Mouse (Mus musculus): ENCODE measurements around the gene Dnah7a. TPM values are rescaled to one million over a fixed set of nuclear protein-coding genes. Genes with fewer than 3 reads are reported as not detected.
"Not testable (repeated sequence)": the region's sequence is repeated elsewhere in the genome, so short reads cannot be mapped to it uniquely, and the experiment has no call there.

The Dnah7a gene
- total and polyA plus RNA-seq, 2 experiments = not detected

GRCm38 (mm10) chr1:53534826-53535225 is 171.8 kb downstream of the Dnah7a start:
- H3K9ac ChIP-seq (ENCODE audit: low read depth, low read length); H3K27me3 ChIP-seq (ENCODE audit: control insufficient read depth, insufficient read depth, low read length); H3K4me1 ChIP-seq (ENCODE audit: control insufficient read depth, insufficient read depth, low read length); DNase-seq (ENCODE audit: extremely low read depth, low read depth, low spot score); H3K4me3 ChIP-seq (ENCODE audit: insufficient read depth, low read depth, low read length); H3K36me3 ChIP-seq (ENCODE audit: control insufficient read depth, insufficient read depth, low read length); H3K79me2 ChIP-seq (ENCODE audit: control insufficient read depth, insufficient read depth, low read length); H3K27ac ChIP-seq (replicated peaks; ENCODE audit: insufficient read depth, low read depth, low read length): not testable (repeated sequence)
- WGBS = 86% methylated on average over 1 of the region's 1 CpGs

GRCm38 (mm10) chr1:53526021-53526420 is 180.6 kb downstream of the Dnah7a start:
- not testable (repeated sequence) for H3K9ac ChIP-seq (ENCODE audit: low read depth, low read length); H3K27ac ChIP-seq (replicated peaks; ENCODE audit: insufficient read depth, low read depth, low read length); H3K4me1 ChIP-seq (ENCODE audit: control insufficient read depth, insufficient read depth, low read length); H3K27me3 ChIP-seq (ENCODE audit: control insufficient read depth, insufficient read depth, low read length); H3K36me3 ChIP-seq (ENCODE audit: control insufficient read depth, insufficient read depth, low read length); DNase-seq (ENCODE audit: extremely low read depth, low read depth, low spot score); H3K79me2 ChIP-seq (ENCODE audit: control insufficient read depth, insufficient read depth, low read length); H3K4me3 ChIP-seq (ENCODE audit: insufficient read depth, low read depth, low read length)
- 62% methylated on average over 2 of the region's 2 CpGs for WGBS

GRCm38 (mm10) chr1:53473699-53474098 is 232.9 kb downstream of the Dnah7a start:
- 67% methylated on average over 4 of the region's 4 CpGs for WGBS
- TF ChIP-seq POLR2A (IDR thresholded peaks at IDR 0.05; ENCODE audit: extremely low read depth, insufficient read depth, low read length) = no peak
- no peak for TF ChIP-seq CTCF (IDR thresholded peaks at IDR 0.05; ENCODE audit: low read depth, low read length)
- Histone ChIP-seq H3K27ac (replicated peaks; ENCODE audit: insufficient read depth, low read depth, low read length) (no peak overlapping the region), H3K27me3 (ENCODE audit: control insufficient read depth, insufficient read depth, low read length) (no peaks in the 10 kb centered on the region), H3K4me3 (ENCODE audit: insufficient read depth, low read depth, low read length) (no peak overlapping the region), H3K79me2 (ENCODE audit: control insufficient read depth, insufficient read depth, low read length) (no peaks in the 10 kb centered on the region), H3K9ac (ENCODE audit: low read depth, low read length) (no peak overlapping the region), H3K4me1 (ENCODE audit: control insufficient read depth, insufficient read depth, low read length) (no peaks in the 10 kb centered on the region), H3K36me3 (ENCODE audit: control insufficient read depth, insufficient read depth, low read length) (no peaks in the 10 kb centered on the region)
- peak; percentile 8 for DNase-seq (ENCODE audit: extremely low read depth, low read depth, low spot score)

GRCm38 (mm10) chr1:53472084-53472483 is 234.5 kb downstream of the Dnah7a start:
- not testable (repeated sequence) for H3K27me3 ChIP-seq (ENCODE audit: control insufficient read depth, insufficient read depth, low read length); H3K27ac ChIP-seq (replicated peaks; ENCODE audit: insufficient read depth, low read depth, low read length); H3K4me1 ChIP-seq (ENCODE audit: control insufficient read depth, insufficient read depth, low read length); H3K36me3 ChIP-seq (ENCODE audit: control insufficient read depth, insufficient read depth, low read length); H3K4me3 ChIP-seq (ENCODE audit: insufficient read depth, low read depth, low read length); H3K9ac ChIP-seq (ENCODE audit: low read depth, low read length); DNase-seq (ENCODE audit: extremely low read depth, low read depth, low spot score); H3K79me2 ChIP-seq (ENCODE audit: control insufficient read depth, insufficient read depth, low read length)
- 63% methylated on average over 1 of the region's 1 CpGs for WGBS

- no peak overlapping the region for H3K9ac ChIP-seq (ENCODE audit: low read depth, low read length)
- H3K4me1 ChIP-seq (ENCODE audit: control insufficient read depth, insufficient read depth, low read length) = no peaks in the 10 kb centered on the region
- TF ChIP-seq POLR2A (IDR thresholded peaks at IDR 0.05; ENCODE audit: extremely low read depth, insufficient read depth, low read length) = no peak
- no peak for TF ChIP-seq CTCF (IDR thresholded peaks at IDR 0.05; ENCODE audit: low read depth, low read length)
- no peak for DNase-seq (ENCODE audit: extremely low read depth, low read depth, low spot score)
- H3K27ac ChIP-seq (replicated peaks; ENCODE audit: insufficient read depth, low read depth, low read length) = no peak overlapping the region
- no peaks in the 10 kb centered on the region for H3K36me3 ChIP-seq (ENCODE audit: control insufficient read depth, insufficient read depth, low read length)
- no peaks in the 10 kb centered on the region for H3K27me3 ChIP-seq (ENCODE audit: control insufficient read depth, insufficient read depth, low read length)
- WGBS = 78% methylated on average over 2 of the region's 2 CpGs
- no peaks in the 10 kb centered on the region for H3K79me2 ChIP-seq (ENCODE audit: control insufficient read depth, insufficient read depth, low read length)
- no peak overlapping the region for H3K4me3 ChIP-seq (ENCODE audit: insufficient read depth, low read depth, low read length)
These were observed 239.3 kb downstream of the Dnah7a start for GRCm38 (mm10) chr1:53467325-53467670.

- 86% methylated on average over 4 of the region's 4 CpGs for WGBS
- DNase-seq (ENCODE audit: extremely low read depth, low read depth, low spot score); H3K27ac ChIP-seq (replicated peaks; ENCODE audit: insufficient read depth, low read depth, low read length); H3K36me3 ChIP-seq (ENCODE audit: control insufficient read depth, insufficient read depth, low read length); H3K27me3 ChIP-seq (ENCODE audit: control insufficient read depth, insufficient read depth, low read length); H3K4me1 ChIP-seq (ENCODE audit: control insufficient read depth, insufficient read depth, low read length); H3K79me2 ChIP-seq (ENCODE audit: control insufficient read depth, insufficient read depth, low read length); H3K4me3 ChIP-seq (ENCODE audit: insufficient read depth, low read depth, low read length); H3K9ac ChIP-seq (ENCODE audit: low read depth, low read length): not testable (repeated sequence)
These were observed 239.9 kb downstream of the Dnah7a start for GRCm38 (mm10) chr1:53466524-53467324.

DNA sequence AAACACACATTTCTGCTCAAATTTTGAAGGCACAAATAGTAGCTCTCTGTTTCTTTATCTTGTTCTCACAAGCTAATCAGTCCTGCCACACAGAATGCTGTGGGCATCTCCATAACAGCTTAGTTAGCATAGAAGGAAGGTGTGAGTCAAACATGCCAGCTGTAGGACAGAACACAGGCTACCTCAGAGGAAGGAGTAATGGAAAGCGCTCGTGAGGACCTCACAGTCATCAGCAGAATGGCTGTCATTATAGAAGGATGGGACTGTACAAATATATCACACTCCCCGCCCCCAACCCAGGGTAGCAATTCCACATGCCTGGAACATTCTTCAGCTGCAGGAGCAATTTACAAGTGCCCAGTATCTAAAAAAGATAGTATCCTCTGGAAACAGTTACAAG is 267.4 kb downstream of the Dnah7a start:
- not testable (repeated sequence) for H3K27ac ChIP-seq (replicated peaks; ENCODE audit: insufficient read depth, low read depth, low read length); H3K4me1 ChIP-seq (ENCODE audit: control insufficient read depth, insufficient read depth, low read length)

GRCm38 (mm10) chr1:53432433-53432832 is 274.2 kb downstream of the Dnah7a start:
- not testable (repeated sequence) for H3K27me3 ChIP-seq (ENCODE audit: control insufficient read depth, insufficient read depth, low read length); H3K36me3 ChIP-seq (ENCODE audit: control insufficient read depth, insufficient read depth, low read length); H3K4me1 ChIP-seq (ENCODE audit: control insufficient read depth, insufficient read depth, low read length); H3K4me3 ChIP-seq (ENCODE audit: insufficient read depth, low read depth, low read length); H3K27ac ChIP-seq (replicated peaks; ENCODE audit: insufficient read depth, low read depth, low read length); H3K9ac ChIP-seq (ENCODE audit: low read depth, low read length); DNase-seq (ENCODE audit: extremely low read depth, low read depth, low spot score); H3K79me2 ChIP-seq (ENCODE audit: control insufficient read depth, insufficient read depth, low read length)
- 80% methylated on average over 2 of the region's 2 CpGs for WGBS

More for the DNA sequence above, 267.4 kb downstream of the Dnah7a start:
- not testable (repeated sequence) for H3K4me3 ChIP-seq (ENCODE audit: insufficient read depth, low read depth, low read length); H3K36me3 ChIP-seq (ENCODE audit: control insufficient read depth, insufficient read depth, low read length); DNase-seq (ENCODE audit: extremely low read depth, low read depth, low spot score); H3K27me3 ChIP-seq (ENCODE audit: control insufficient read depth, insufficient read depth, low read length); H3K9ac ChIP-seq (ENCODE audit: low read depth, low read length); H3K79me2 ChIP-seq (ENCODE audit: control insufficient read depth, insufficient read depth, low read length)
- 87% methylated on average over 3 of the region's 3 CpGs for WGBS
